Mouse (Mus musculus) MEL (cell line): ENCODE data around the gene Abcc1. TPM values are rescaled to one million over a fixed set of nuclear protein-coding genes. Genes with fewer than 3 reads are reported as not detected.
A peak's percentile ranks its signal among the peaks of the same experiment; 100 is the strongest.

Source experiments
- DNase-seq: peaks from one replicate; pipeline ENCODE4 v3.0.0; 2011; ENCODE audit warnings: low read depth, low spot score
- H3K27ac ChIP-seq: 2 replicates; pipeline ENCODE4 v1.5.1; 2012; ENCODE audit warnings: low read depth, mild to moderate bottlenecking, control low read depth, low read length, moderate library complexity; ENCODE audit not compliant: control insufficient read depth
- H3K27me3 ChIP-seq, 2 experiments: fragments of 150-350 bp in 1 of 2; sonication (generic) in 1 of 2; 2 replicates each; pipeline ENCODE4 v1.6.1; 2012; ENCODE audit warnings: low read length in 2 of 2, mild to moderate bottlenecking in 2 of 2, improper control_type of control experiment in 1 of 2, moderate library complexity in 1 of 2; ENCODE audit not compliant: insufficient read depth in 2 of 2, control insufficient read depth in 1 of 2
- H3K36me3 ChIP-seq, 2 experiments: 2 replicates each; pipeline ENCODE4 v1.6.1; 2012 to 2014; ENCODE audit warnings: low read length in 2 of 2, improper control_type of control experiment in 1 of 2, inconsistent platforms in 1 of 2, mild to moderate bottlenecking in 1 of 2; ENCODE audit not compliant: insufficient read depth in 2 of 2, control insufficient read depth in 1 of 2
- H3K4me1 ChIP-seq, 2 experiments: fragments of 150-350 bp in 1 of 2; sonication (generic) in 1 of 2; 2 replicates each; pipeline ENCODE4 v1.6.1; 2012; ENCODE audit warnings: low read length in 2 of 2, improper control_type of control experiment in 1 of 2, mild to moderate bottlenecking in 1 of 2; ENCODE audit not compliant: insufficient read depth in 2 of 2, control insufficient read depth in 1 of 2
- H3K4me3 ChIP-seq, 2 experiments: fragments of 150-350 bp in 1 of 2; sonication (generic) in 1 of 2; 2 replicates each; pipeline ENCODE4 v1.5.1; 2012; ENCODE audit warnings: low read depth in 2 of 2, low read length in 2 of 2, mild to moderate bottlenecking in 2 of 2, moderate library complexity in 2 of 2, control low read depth in 1 of 2, improper control_type of control experiment in 1 of 2; ENCODE audit not compliant: control insufficient read depth in 1 of 2, insufficient read depth in 1 of 2
- H3K79me2 ChIP-seq: 2 replicates; pipeline ENCODE4 v1.6.1; 2012; ENCODE audit warnings: mild to moderate bottlenecking, low read length, moderate library complexity; ENCODE audit not compliant: control insufficient read depth, poor library complexity, insufficient read depth
- H3K9ac ChIP-seq: 2 replicates; pipeline ENCODE4 v1.6.1; 2012; ENCODE audit warnings: low read depth, mild to moderate bottlenecking, control low read depth, low read length, moderate library complexity; ENCODE audit not compliant: control insufficient read depth, poor library complexity, severe bottlenecking
- H3K9me3 ChIP-seq: fragments of 150-350 bp; sonication (generic); replicated peaks from 2 replicates; pipeline ENCODE4 v1.6.1; 2012; ENCODE audit warnings: mild to moderate bottlenecking, low read length, improper control_type of control experiment, moderate library complexity; ENCODE audit not compliant: insufficient read depth
- CHD2 ChIP-seq: IDR thresholded peaks from 2 replicates; pipeline ENCODE4 v1.6.1; 2011; ENCODE audit warnings: low read length, improper control_type of control experiment
- CTCF ChIP-seq, 3 experiments: IDR thresholded peaks in 2 of 3; conservative IDR thresholded peaks in 1 of 3; 2 replicates each; pipeline ENCODE4 v1.5.1; 2011 to 2012; ENCODE audit warnings: low read length in 3 of 3, low read depth in 2 of 3, mild to moderate bottlenecking in 2 of 3, improper control_type of control experiment in 1 of 3, inconsistent platforms in 1 of 3, mixed read lengths in 1 of 3, moderate library complexity in 1 of 3; ENCODE audit not compliant: control insufficient read depth in 1 of 3, insufficient read depth in 1 of 3, poor library complexity in 1 of 3, severe bottlenecking in 1 of 3
- E2F4 ChIP-seq: IDR thresholded peaks from 2 replicates; pipeline ENCODE4 v1.6.1; 2011; ENCODE audit warnings: low read depth, low read length, improper control_type of control experiment, borderline replicate concordance
- ELF1 ChIP-seq: IDR thresholded peaks from 2 replicates; pipeline ENCODE4 v1.6.1; 2014; ENCODE audit warnings: low read depth, mild to moderate bottlenecking, inconsistent platforms, low read length, improper control_type of control experiment, moderate library complexity
- ETS1 ChIP-seq: IDR thresholded peaks from 2 replicates; pipeline ENCODE4 v1.6.1; 2012; ENCODE audit warnings: low read depth, mild to moderate bottlenecking, inconsistent platforms, low read length, improper control_type of control experiment, moderate library complexity
- GATA1 ChIP-seq: IDR thresholded peaks from 2 replicates; pipeline ENCODE4 v1.6.1; 2011; ENCODE audit warnings: low read depth, low read length, improper control_type of control experiment
- JUND ChIP-seq: IDR thresholded peaks from 2 replicates; pipeline ENCODE4 v1.6.1; 2011; ENCODE audit warnings: low read depth, mild to moderate bottlenecking, improper control_type of control experiment, low read length
- KAT2A ChIP-seq: conservative IDR thresholded peaks from 2 replicates; pipeline ENCODE4 v1.6.1; 2012; ENCODE audit warnings: low read depth, low read length, improper control_type of control experiment, inconsistent platforms
- MAFK ChIP-seq: IDR thresholded peaks from 2 replicates; pipeline ENCODE4 v1.6.1; 2011; ENCODE audit warnings: low read depth, mild to moderate bottlenecking, low read length, improper control_type of control experiment, borderline replicate concordance
- MAX ChIP-seq: IDR thresholded peaks from 2 replicates; pipeline ENCODE4 v1.6.1; 2011; ENCODE audit warnings: low read length, improper control_type of control experiment
- MAZ ChIP-seq: IDR thresholded peaks from 2 replicates; pipeline ENCODE4 v1.6.1; 2012; ENCODE audit warnings: low read depth, mild to moderate bottlenecking, inconsistent platforms, low read length, improper control_type of control experiment
- MEF2A ChIP-seq: IDR thresholded peaks from 2 replicates; pipeline ENCODE4 v1.6.1; 2014; ENCODE audit warnings: low read depth, mild to moderate bottlenecking, inconsistent platforms, low read length, improper control_type of control experiment; ENCODE audit not compliant: poor library complexity, insufficient replicate concordance, severe bottlenecking; ENCODE audit errors: extremely low read depth
- MXI1 ChIP-seq: IDR thresholded peaks from 2 replicates; pipeline ENCODE4 v1.6.1; 2011; ENCODE audit warnings: mild to moderate bottlenecking, low read depth, low read length, improper control_type of control experiment
- MYC ChIP-seq: IDR thresholded peaks from 2 replicates; pipeline ENCODE4 v1.6.1; 2011; ENCODE audit warnings: low read depth, mild to moderate bottlenecking, low read length, improper control_type of control experiment, moderate library complexity
- NRF1 ChIP-seq: IDR thresholded peaks from 2 replicates; pipeline ENCODE4 v1.6.1; 2014; ENCODE audit warnings: low read depth, mild to moderate bottlenecking, inconsistent platforms, low read length, improper control_type of control experiment, moderate library complexity; ENCODE audit not compliant: poor library complexity, insufficient read depth, severe bottlenecking
- POLR2A ChIP-seq, 2 experiments: IDR thresholded peaks; 2 replicates each; pipeline ENCODE4 v1.6.1; 2011 to 2012; ENCODE audit warnings: low read length in 2 of 2, mild to moderate bottlenecking in 2 of 2, control low read depth in 1 of 2, improper control_type of control experiment in 1 of 2, low read depth in 1 of 2, moderate library complexity in 1 of 2; ENCODE audit not compliant: control insufficient read depth in 1 of 2, insufficient read depth in 1 of 2, poor library complexity in 1 of 2
- POLR2AphosphoS2 ChIP-seq: IDR thresholded peaks from 2 replicates; pipeline ENCODE4 v1.6.1; 2011; ENCODE audit warnings: low read length, improper control_type of control experiment
- POLR2AphosphoS5 ChIP-seq: IDR thresholded peaks from 2 replicates; pipeline ENCODE4 v1.6.1; 2012; ENCODE audit warnings: low read depth, borderline replicate concordance, mild to moderate bottlenecking, inconsistent platforms, low read length, moderate library complexity, mixed read lengths
- RAD21 ChIP-seq: IDR thresholded peaks from 2 replicates; pipeline ENCODE4 v1.6.1; 2011; ENCODE audit warnings: mild to moderate bottlenecking, low read depth, low read length, improper control_type of control experiment
- RCOR1 ChIP-seq: IDR thresholded peaks from 2 replicates; pipeline ENCODE4 v1.6.1; 2012; ENCODE audit warnings: low read depth, mild to moderate bottlenecking, inconsistent platforms, low read length, improper control_type of control experiment
- SIN3A ChIP-seq: IDR thresholded peaks from 2 replicates; pipeline ENCODE4 v1.6.1; 2012; ENCODE audit warnings: low read length, improper control_type of control experiment, inconsistent platforms
- SMC3 ChIP-seq: IDR thresholded peaks from 2 replicates; pipeline ENCODE4 v1.6.1; 2011; ENCODE audit warnings: low read depth, low read length, improper control_type of control experiment
- TAL1 ChIP-seq: IDR thresholded peaks from 2 replicates; pipeline ENCODE4 v1.6.1; 2012; ENCODE audit warnings: mild to moderate bottlenecking, inconsistent platforms, low read length, moderate library complexity, mixed read lengths
- TBP ChIP-seq: IDR thresholded peaks from 2 replicates; pipeline ENCODE4 v1.8.0; 2011; ENCODE audit warnings: low read depth, low read length, improper control_type of control experiment
- UBTF ChIP-seq: IDR thresholded peaks from 2 replicates; pipeline ENCODE4 v1.6.1; 2012; ENCODE audit warnings: low read depth, mild to moderate bottlenecking, inconsistent platforms, low read length, improper control_type of control experiment, moderate library complexity, borderline replicate concordance; ENCODE audit not compliant: insufficient read depth
- USF1 ChIP-seq: IDR thresholded peaks from 2 replicates; pipeline ENCODE4 v1.6.1; 2014; ENCODE audit warnings: low read depth, mild to moderate bottlenecking, inconsistent platforms, low read length, improper control_type of control experiment, moderate library complexity
- USF2 ChIP-seq, 2 experiments: IDR thresholded peaks; 2 replicates each; pipeline ENCODE4 v1.6.1; 2011 to 2012; ENCODE audit warnings: improper control_type of control experiment in 2 of 2, low read length in 2 of 2, borderline replicate concordance in 1 of 2, inconsistent platforms in 1 of 2, low read depth in 1 of 2, mild to moderate bottlenecking in 1 of 2; ENCODE audit not compliant: insufficient read depth in 1 of 2
- ZC3H11A ChIP-seq: IDR thresholded peaks from 2 replicates; pipeline ENCODE4 v1.6.1; 2012; ENCODE audit warnings: low read depth, mild to moderate bottlenecking, inconsistent platforms, low read length, improper control_type of control experiment
- ZKSCAN1 ChIP-seq: IDR thresholded peaks from 2 replicates; pipeline ENCODE4 v1.6.1; 2012; ENCODE audit warnings: low read depth, mild to moderate bottlenecking, inconsistent platforms, low read length, improper control_type of control experiment, moderate library complexity
- ZMIZ1 ChIP-seq: IDR thresholded peaks from 2 replicates; pipeline ENCODE4 v1.6.1; 2012; ENCODE audit warnings: low read depth, mild to moderate bottlenecking, inconsistent platforms, low read length, improper control_type of control experiment, moderate library complexity
- ZNF384 ChIP-seq: IDR thresholded peaks from 2 replicates; pipeline ENCODE4 v1.6.1; 2012; ENCODE audit warnings: low read depth, mild to moderate bottlenecking, inconsistent platforms, low read length, improper control_type of control experiment
- polyA plus RNA-seq, 2 experiments: library from polyadenylated mRNA; stranded (reverse) in 1 of 2; unstranded in 1 of 2; fragments of >175 nt in 1 of 2; fragments of >200 nt in 1 of 2; gene quantifications; 2 replicates each; pipeline versions ENCODE4 v1.2.1 to v1.2.4; 2012; ENCODE audit warnings: low replicate concordance in 2 of 2, low read depth in 1 of 2; ENCODE audit not compliant: insufficient read length in 2 of 2, insufficient read depth in 1 of 2, missing spikeins in 1 of 2
- total RNA-seq: library from RNA; depleted of rRNA; stranded (reverse); fragments of 300-350 nt; gene quantifications from 2 replicates; pipeline ENCODE4 v1.2.3, GENCODE M21; 2012

Gene Abcc1
- total and polyA plus RNA-seq, 3 experiments: 31.5 to 39.8 (median 34.2) TPM

GRCm38 (mm10) chr16:14372382-14372781, 11.0 kb downstream of the Abcc1 start:
- no peaks in the 10 kb centered on the region for H3K27me3 ChIP-seq
- peak overlapping the region; percentile 79 for H3K27ac ChIP-seq
- H3K9me3 ChIP-seq: no peaks in the 10 kb centered on the region
- H3K4me1 ChIP-seq: peaks cover 14 to 17% of the 10 kb centered on the region in 2 experiments
- peak overlapping the region; percentile 33 for H3K9ac ChIP-seq
- H3K4me3 ChIP-seq: peak overlapping the region in 1 of 2 experiments; percentile 22; a peak in 1 of 4 replicates
- TF ChIP-seq ZNF384 (peak; percentile 72), ETS1 (no peak)
- DNase-seq: peak; percentile 46
- peaks cover 2 to 32% of the 10 kb centered on the region in 2 experiments for H3K36me3 ChIP-seq
- H3K79me2 ChIP-seq: peaks cover 80% of the 10 kb centered on the region

GRCm38 (mm10) chr16:14372817-14373301, 11.5 kb downstream of the Abcc1 start:
- peak overlapping the region in 1 of 2 experiments; percentile 26; a peak in 1 of 4 replicates for H3K4me3 ChIP-seq
- no peaks in the 10 kb centered on the region for H3K9me3 ChIP-seq
- DNase-seq: peak; percentile 70
- H3K4me1 ChIP-seq: peaks cover 14 to 17% of the 10 kb centered on the region in 2 experiments
- H3K79me2 ChIP-seq: peaks cover 78% of the 10 kb centered on the region
- H3K27me3 ChIP-seq: no peaks in the 10 kb centered on the region
- H3K9ac ChIP-seq: peak overlapping the region; percentile 45
- peak overlapping the region; percentile 79 for H3K27ac ChIP-seq
- peaks cover 2 to 34% of the 10 kb centered on the region in 2 experiments for H3K36me3 ChIP-seq
- TF ChIP-seq MAFK (peak; percentile 71; the same call in 1 of the 2 replicates), ZKSCAN1 (no peak), POLR2A (IDR thresholded peaks at IDR 0.05; ENCODE audit: control insufficient read depth in 1 of 2, insufficient read depth in 1 of 2, low read depth in 1 of 2, low read length in 2 of 2, poor library complexity in 1 of 2) (no peak), USF2 (IDR thresholded peaks at IDR 0.05; ENCODE audit: borderline replicate concordance in 1 of 2, insufficient read depth in 1 of 2, low read depth in 1 of 2, low read length in 2 of 2) (no peak), MAX (peak; percentile 26; the same call in 1 of the 2 replicates), USF1 (no peak), ELF1 (peak; percentile 32; the same call in 1 of the 2 replicates), E2F4 (no peak), KAT2A (no peak), TBP (no peak), POLR2AphosphoS2 (no peak), JUND (peak; percentile 66; the same call in 1 of the 2 replicates), MXI1 (peak; percentile 68), MAZ (peak; percentile 52), NRF1 (no peak), SIN3A (peak; percentile 90), MEF2A (no peak), ZMIZ1 (no peak), POLR2AphosphoS5 (no peak), RCOR1 (peak; percentile 31; the same call in 1 of the 2 replicates), SMC3 (no peak), MYC (no peak), CTCF (IDR thresholded peaks at IDR 0.05 in 2 of 3, conservative IDR thresholded peaks at IDR 0.05 in 1 of 3; ENCODE audit: control insufficient read depth in 1 of 3, insufficient read depth in 1 of 3, low read depth in 2 of 3, low read length in 3 of 3, poor library complexity in 1 of 3, severe bottlenecking in 1 of 3) (no peak), ZC3H11A (0 out of 2 replicates have a peak, but pooled peaks have one; percentile 2), ETS1 (peak; percentile 100), RAD21 (no peak), UBTF (no peak), GATA1 (peak; percentile 85), CHD2 (no peak), TAL1 (no peak)
